Mouse (Mus musculus) liver, embryonic 16.5 days (tissue): ENCODE measurements around the gene Lgr6. TPM values are rescaled to one million over a fixed set of nuclear protein-coding genes. Genes with fewer than 3 reads are reported as not detected.

Experiments
- ATAC-seq: fragments of 200-750 bp; cut with Nextera tagmentation; 2 replicates; pipeline ENCODE4 v1.8.0; 2017; ENCODE audit warnings: low read depth, mild to moderate bottlenecking, moderate number of reproducible peaks, moderate library complexity
- H3K27ac ChIP-seq: fragments of 300-500 bp; sonication (generic); 2 replicates; pipeline ENCODE4 v1.5.1; 2014; ENCODE audit warnings: mild to moderate bottlenecking, low read length
- H3K27me3 ChIP-seq: fragments of 300-500 bp; sonication (generic); 2 replicates; pipeline ENCODE4 v1.6.1; 2014; ENCODE audit warnings: low read depth, low read length, mixed read lengths; ENCODE audit not compliant: control insufficient read depth, insufficient read depth
- H3K36me3 ChIP-seq: fragments of 300-500 bp; sonication (generic); 2 replicates; pipeline ENCODE4 v1.6.1; 2014; ENCODE audit warnings: mild to moderate bottlenecking; ENCODE audit not compliant: control insufficient read depth, insufficient read depth
- H3K4me1 ChIP-seq: fragments of 300-500 bp; sonication (generic); 2 replicates; pipeline ENCODE4 v1.6.1; 2014; ENCODE audit warnings: low read depth, low read length, mixed read lengths; ENCODE audit not compliant: control insufficient read depth
- H3K4me2 ChIP-seq: fragments of 300-500 bp; sonication (generic); 2 replicates; pipeline ENCODE4 v1.6.1; 2014; ENCODE audit warnings: low read depth, low read length, mixed read lengths
- H3K4me3 ChIP-seq: fragments of 300-500 bp; sonication (generic); 2 replicates; pipeline ENCODE4 v1.5.1; 2014; ENCODE audit warnings: low read depth, mild to moderate bottlenecking, low read length
- H3K9ac ChIP-seq: fragments of 300-500 bp; sonication (generic); 2 replicates; pipeline ENCODE4 v1.6.1; 2014; ENCODE audit warnings: low read depth, low read length
- H3K9me3 ChIP-seq: fragments of 300-500 bp; sonication (generic); replicated peaks from 2 replicates; pipeline ENCODE4 v1.6.1; 2016; ENCODE audit warnings: low read length; ENCODE audit not compliant: control insufficient read depth
- whole genome bisulfite sequencing: fragments of 180-500 bp; shearing (Covaris S2); extraction: QIAGEN DNeasy Blood & Tissue Kit; methylation state at CpG from one replicate; pipeline ENCODE4 v1.1.7; 2014; ENCODE audit not compliant: insufficient replicate concordance; 5-methylcytosine and 5-hydroxymethylcytosine counted together
- polyA plus RNA-seq: library from polyadenylated mRNA; unstranded; fragments of >200 nt; fragmentation: Nextera tagmentation; extraction: Ambion mirVana; gene quantifications from 2 replicates; pipeline ENCODE4 v1.2.1, GENCODE M21; 2015

Gene Lgr6
- polyA plus RNA-seq, 1 experiment from 2014 or later, result 0.08 TPM

DNA sequence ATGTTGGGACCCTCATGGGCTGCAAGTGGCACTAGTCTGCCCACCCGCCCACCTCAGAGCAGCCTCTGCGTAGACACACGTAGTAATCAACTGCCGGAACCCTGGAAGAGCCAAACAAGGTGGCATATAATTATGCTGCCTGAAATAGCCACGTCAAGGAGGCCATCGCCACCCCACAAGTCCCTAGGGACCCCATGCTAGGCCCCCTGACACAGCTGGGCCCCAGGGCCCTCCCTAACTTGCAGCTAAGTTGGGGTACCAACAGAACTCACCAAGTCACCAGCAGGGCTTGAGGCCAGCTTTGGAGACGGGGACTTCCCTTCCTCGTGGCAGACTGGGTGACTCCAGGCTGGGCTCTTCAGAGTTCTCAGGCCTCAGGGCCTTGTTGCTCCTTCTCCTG is 48.2 kb downstream of the Lgr6 start:
- ATAC-seq, result no peak
- H3K4me1 ChIP-seq, result no peaks in the 10 kb centered on the region
- no peak overlapping the region for H3K9ac ChIP-seq
- H3K4me2 ChIP-seq, result no peak overlapping the region
- H3K27me3 ChIP-seq, result no peaks in the 10 kb centered on the region
- H3K9me3 ChIP-seq, result no peaks in the 10 kb centered on the region
- H3K27ac ChIP-seq, result no peak overlapping the region
- H3K36me3 ChIP-seq, result no peaks in the 10 kb centered on the region
- 63% methylated on average over 8 of the region's 8 CpGs for WGBS
- H3K4me3 ChIP-seq, result no peak overlapping the region

- H3K27ac ChIP-seq, result no peak overlapping the region
- H3K4me1 ChIP-seq, result no peaks in the 10 kb centered on the region
- H3K9me3 ChIP-seq, result no peaks in the 10 kb centered on the region
- no peak overlapping the region for H3K9ac ChIP-seq
- no peak overlapping the region for H3K4me2 ChIP-seq
- WGBS, result 62% methylated on average over 5 of the region's 5 CpGs
- H3K4me3 ChIP-seq, result no peak overlapping the region
- no peaks in the 10 kb centered on the region for H3K36me3 ChIP-seq
- no peaks in the 10 kb centered on the region for H3K27me3 ChIP-seq
- no peak for ATAC-seq
These were observed 51.0 kb downstream of the Lgr6 start for GRCm38 (mm10) chr1:135054121-135054520.

GRCm38 (mm10) chr1:135044439-135044838 is 60.6 kb downstream of the Lgr6 start:
- Histone ChIP-seq H3K9ac (no peak overlapping the region), H3K9me3 (no peaks in the 10 kb centered on the region), H3K4me3 (no peak overlapping the region), H3K27me3 (no peaks in the 10 kb centered on the region), H3K36me3 (no peaks in the 10 kb centered on the region), H3K4me2 (no peak overlapping the region), H3K4me1 (no peaks in the 10 kb centered on the region), H3K27ac (no peak overlapping the region)
- WGBS, result 66% methylated on average over 2 of the region's 2 CpGs
- no peak for ATAC-seq

DNA sequence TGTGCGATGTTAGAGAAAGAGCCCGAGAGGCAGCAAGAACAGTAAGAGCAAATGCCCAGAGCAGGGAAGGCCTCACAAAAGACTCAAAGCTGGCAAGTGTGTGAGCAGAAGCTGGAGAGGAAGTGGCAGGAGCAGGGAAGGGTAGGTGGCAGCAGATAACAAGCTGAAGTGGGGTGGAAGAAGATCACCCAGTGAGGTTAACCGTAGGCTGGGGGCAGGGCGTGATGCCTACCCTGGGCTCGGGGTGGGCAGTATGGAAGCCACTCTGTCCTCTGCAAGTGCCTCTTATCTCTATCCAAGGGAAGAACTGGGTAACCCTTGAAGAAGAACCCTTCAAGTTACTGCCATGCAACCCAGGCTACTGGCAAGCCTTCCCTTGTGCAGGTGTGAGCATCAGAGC is 68.8 kb downstream of the Lgr6 start:
- 41% methylated on average over 5 of the region's 5 CpGs for WGBS
- no peaks in the 10 kb centered on the region for H3K36me3 ChIP-seq
- ATAC-seq, result no peak
- no peak overlapping the region for H3K27ac ChIP-seq
- H3K4me1 ChIP-seq, result no peaks in the 10 kb centered on the region
- no peak overlapping the region for H3K4me2 ChIP-seq
- no peaks in the 10 kb centered on the region for H3K9me3 ChIP-seq
- H3K27me3 ChIP-seq, result no peaks in the 10 kb centered on the region
- H3K9ac ChIP-seq, result no peak overlapping the region
- no peak overlapping the region for H3K4me3 ChIP-seq

- Histone ChIP-seq H3K4me1 (no peaks in the 10 kb centered on the region), H3K27me3 (no peaks in the 10 kb centered on the region), H3K36me3 (no peaks in the 10 kb centered on the region), H3K4me3 (no peak overlapping the region), H3K4me2 (no peak overlapping the region), H3K27ac (no peak overlapping the region), H3K9me3 (no peaks in the 10 kb centered on the region), H3K9ac (no peak overlapping the region)
- 41% methylated on average over 8 of the region's 8 CpGs for WGBS
- no peak for ATAC-seq
These were observed 72.4 kb downstream of the Lgr6 start for GRCm38 (mm10) chr1:135032658-135033057.

DNA sequence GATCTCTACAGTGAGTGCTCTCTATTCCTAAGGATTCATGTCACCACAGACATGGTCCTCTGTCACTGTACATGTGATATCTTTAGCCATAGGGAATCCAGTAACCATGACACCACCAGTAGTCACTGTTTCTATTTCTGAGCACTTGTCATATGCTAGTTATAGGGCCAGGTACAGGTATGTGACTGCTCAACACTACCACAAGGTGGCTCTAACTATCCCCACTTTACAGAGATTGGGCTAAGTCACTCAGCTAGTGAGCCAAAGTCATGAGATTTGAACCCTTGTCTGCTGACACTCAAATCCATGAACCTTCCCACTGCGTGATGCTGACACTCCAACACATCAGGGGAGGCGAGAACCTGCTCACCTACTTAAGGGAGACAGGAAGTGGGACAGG is 75.0 kb downstream of the Lgr6 start:
- H3K9me3 ChIP-seq, result no peaks in the 10 kb centered on the region
- WGBS, result 39% methylated on average over 2 of the region's 2 CpGs
- no peaks in the 10 kb centered on the region for H3K27me3 ChIP-seq
- H3K4me3 ChIP-seq, result no peak overlapping the region
- no peak overlapping the region for H3K9ac ChIP-seq
- ATAC-seq, result no peak
- no peaks in the 10 kb centered on the region for H3K4me1 ChIP-seq
- no peak overlapping the region for H3K4me2 ChIP-seq
- H3K27ac ChIP-seq, result no peak overlapping the region
- no peaks in the 10 kb centered on the region for H3K36me3 ChIP-seq

GRCm38 (mm10) chr1:135026275-135026674 is 78.8 kb downstream of the Lgr6 start:
- H3K4me3 ChIP-seq, result no peak overlapping the region
- H3K4me2 ChIP-seq, result no peak overlapping the region
- no peak for ATAC-seq
- no peaks in the 10 kb centered on the region for H3K9me3 ChIP-seq
- no peak overlapping the region for H3K27ac ChIP-seq
- no peaks in the 10 kb centered on the region for H3K4me1 ChIP-seq
- H3K9ac ChIP-seq, result no peak overlapping the region
- 70% methylated on average over 1 of the region's 1 CpGs for WGBS
- H3K36me3 ChIP-seq, result no peaks in the 10 kb centered on the region
- no peaks in the 10 kb centered on the region for H3K27me3 ChIP-seq

GRCm38 (mm10) chr1:135023583-135023982 is 81.5 kb downstream of the Lgr6 start:
- Histone ChIP-seq H3K4me3 (no peak overlapping the region), H3K9me3 (no peaks in the 10 kb centered on the region), H3K27ac (no peak overlapping the region), H3K9ac (no peak overlapping the region), H3K36me3 (no peaks in the 10 kb centered on the region), H3K4me1 (no peaks in the 10 kb centered on the region; the same call in 1 of the 2 replicates), H3K4me2 (no peak overlapping the region), H3K27me3 (no peaks in the 10 kb centered on the region; the same call in 1 of the 2 replicates)
- no peak for ATAC-seq
- WGBS, result 74% methylated on average over 1 of the region's 1 CpGs

- Histone ChIP-seq H3K4me3 (no peak overlapping the region), H3K9me3 (no peaks in the 10 kb centered on the region), H3K4me1 (no peaks in the 10 kb centered on the region; the same call in 1 of the 2 replicates), H3K9ac (no peak overlapping the region), H3K27me3 (no peaks in the 10 kb centered on the region; the same call in 1 of the 2 replicates), H3K27ac (no peak overlapping the region), H3K4me2 (no peak overlapping the region), H3K36me3 (no peaks in the 10 kb centered on the region)
- ATAC-seq, result no peak
- WGBS, result 54% methylated on average over 5 of the region's 5 CpGs
These were observed 83.1 kb downstream of the Lgr6 start for GRCm38 (mm10) chr1:135021936-135022335.
